Mouse (Mus musculus) thymus, postnatal 4 days (tissue): ENCODE measurements around the gene Cstf3.

ENCODE experiments used
- DNase-seq: peaks from one replicate; pipeline ENCODE4 v3.0.0; 2021

Gene Cstf3

GRCm38 (mm10) chr2:104714254-104714691, 124.0 kb downstream of the Cstf3 start:
- no peak for DNase-seq
